Mouse (Mus musculus): ENCODE data around the gene Med8. TPM values are rescaled to one million over a fixed set of nuclear protein-coding genes. Genes with fewer than 3 reads are reported as not detected.

The Med8 gene
- 82.0 and 86.7 TPM in 2 replicates for polyA plus RNA-seq (2015; fragmentation: Nextera tagmentation; extraction: Ambion mirVana)

GRCm38 (mm10) chr4:118409142-118409900 lies at the start of gene Med8, which contains the start of gene Szt2:
TSS of gene Med8 (plus strand) at chr4:118409337.
TSS of gene Szt2 (minus strand) at chr4:118409273.

GRCm38 (mm10) chr4:118427768-118428451 lies 18.8 kb downstream of the Med8 start, which contains the start of gene Elovl1:
TSS of gene Elovl1 (plus strand) at chr4:118428093.

GRCm38 (mm10) chr4:118436820-118437603 lies 27.9 kb downstream of the Med8 start, which contains the start of gene Cdc20:
TSS of gene Cdc20 (minus strand) at chr4:118437352.

GRCm38 (mm10) chr4:118457345-118457975 lies 48.3 kb downstream of the Med8 start, which contains the start of gene Mpl:
TSS of gene Mpl (minus strand) at chr4:118457513.

Other genes with a start within 250 kb of the Med8 start
- gene Kdm4a, start 229.3 kb upstream of the Med8 start, polyA plus RNA-seq (2015; fragmentation: Nextera tagmentation; extraction: Ambion mirVana), result 14.9 and 16.0 TPM in 2 replicates
- gene Ptprf, start 117.9 kb upstream of the Med8 start, polyA plus RNA-seq (2015; fragmentation: Nextera tagmentation; extraction: Ambion mirVana), result 37.1 and 41.7 TPM in 2 replicates
- gene Szt2, start 64 bp upstream of the Med8 start, polyA plus RNA-seq (2015; fragmentation: Nextera tagmentation; extraction: Ambion mirVana), result 2.3 and 2.5 TPM in 2 replicates
- 186 and 209 TPM in 2 replicates for gene Elovl1, start 18.8 kb downstream of the Med8 start, polyA plus RNA-seq (2015; fragmentation: Nextera tagmentation; extraction: Ambion mirVana)
- gene Cdc20, start 28.0 kb downstream of the Med8 start, polyA plus RNA-seq (2015; fragmentation: Nextera tagmentation; extraction: Ambion mirVana), result 39.6 and 50.2 TPM in 2 replicates
- gene Mpl, start 48.2 kb downstream of the Med8 start, polyA plus RNA-seq (2015; fragmentation: Nextera tagmentation; extraction: Ambion mirVana), result 0.18 and 0.82 TPM in 2 replicates
- 10.6 and 11.9 TPM in 2 replicates for gene Tie1, start 80.7 kb downstream of the Med8 start, polyA plus RNA-seq (2015; fragmentation: Nextera tagmentation; extraction: Ambion mirVana)
- gene 2610528J11Rik, start 117.7 kb downstream of the Med8 start, polyA plus RNA-seq (2015; fragmentation: Nextera tagmentation; extraction: Ambion mirVana), result 11.9 and 12.9 TPM in 2 replicates
- 16.7 and 17.9 TPM in 2 replicates for gene Tmem125, start 134.7 kb downstream of the Med8 start, polyA plus RNA-seq (2015; fragmentation: Nextera tagmentation; extraction: Ambion mirVana)
- 0.10 TPM in 2 replicates for gene Cfap57, start 211.4 kb downstream of the Med8 start, polyA plus RNA-seq (2015; fragmentation: Nextera tagmentation; extraction: Ambion mirVana)
- 103 and 114 TPM in 2 replicates for gene Ebna1bp2, start 211.5 kb downstream of the Med8 start, polyA plus RNA-seq (2015; fragmentation: Nextera tagmentation; extraction: Ambion mirVana)
- gene Olfr62, start 249.6 kb downstream of the Med8 start, polyA plus RNA-seq (2015; fragmentation: Nextera tagmentation; extraction: Ambion mirVana), result not detected in 2 replicates

Measured in urinary bladder, postnatal 0 days (tissue).